ENCODE assay signal across 10 mouse cellular contexts in genomic region chr12:86886446-86886965, GRCm38 (mm10). TPM values are rescaled to one million over a fixed set of nuclear protein-coding genes. Genes with fewer than 3 reads are reported as not detected.
DNase-seq lines count a peak whose midpoint lies in the region; ATAC-seq lines count a peak whose summit lies in the region.
"Had no signal": no experiment of that assay in that cellular context is flagged by ENCODE, and none has a peak within 500 bp of the region (broad histone marks: within the 10 kb centered on the region; RNA-seq: fewer than 3 reads in every experiment).

No protein-coding gene starts in this region.

- ATAC-seq in hindbrain, embryonic 13.5 days (ENCODE audit: low FRiP score), result no peak
- no peak for ATAC-seq in hindbrain, embryonic 16.5 days
- no peak for ATAC-seq in neural tube, embryonic 13.5 days (ENCODE audit: low read depth)
- no peak for ATAC-seq in stomach, embryonic 16.5 days (ENCODE audit: insufficient read depth, low FRiP score)
- ATAC-seq in monocyte, adult 5-6 weeks (replicated peaks; ENCODE audit: insufficient number of reproducible peaks, low FRiP score, low TSS enrichment, poor library complexity, severe bottlenecking), result no peak

- H3K9ac ChIP-seq in hindbrain, embryonic 13.5 days, result peak overlapping the region; percentile 43; the same call in 1 of the 2 replicates
- no peak overlapping the region; the same call in 1 of the 2 replicates for H3K9ac ChIP-seq in hindbrain, embryonic 16.5 days (ENCODE audit: low read depth, low read length)
- H3K9ac ChIP-seq in neural tube, embryonic 13.5 days, result 0 out of 2 replicates have a peak overlapping the region, but pooled peaks have one; percentile 8
- H3K9ac ChIP-seq in stomach, embryonic 16.5 days (ENCODE audit: low read length), result no peak overlapping the region

- H3K4me1 ChIP-seq in hindbrain, embryonic 13.5 days (replicated peaks), result peaks cover 68% of the 10 kb centered on the region
- peaks cover 51% of the 10 kb centered on the region for H3K4me1 ChIP-seq in hindbrain, embryonic 16.5 days (ENCODE audit: control insufficient read depth, insufficient read depth, low read depth, low read length)
- peaks cover 71% of the 10 kb centered on the region for H3K4me1 ChIP-seq in neural tube, embryonic 13.5 days (replicated peaks)
- peaks cover 57% of the 10 kb centered on the region for H3K4me1 ChIP-seq in stomach, embryonic 16.5 days (ENCODE audit: control insufficient read depth, insufficient read depth, low read length)

- WGBS in hindbrain, embryonic 13.5 days, result 72% methylated on average over 7 of the region's 7 CpGs
- 63% methylated on average over 7 of the region's 7 CpGs for WGBS in hindbrain, embryonic 16.5 days
- WGBS in neural tube, embryonic 13.5 days, result 56% methylated on average over 7 of the region's 7 CpGs
- WGBS in stomach, embryonic 16.5 days, result 77% methylated on average over 7 of the region's 7 CpGs

- intact Hi-C loops in left cerebral cortex, postnatal 10 days (cut with DNase I), result no loop called here

- DNase-seq in neural tube, embryonic 10.5 days (ENCODE audit: extremely low spot score, low spot score), result no peak
- peak; percentile 59 for DNase-seq in induced T-regulatory cell, adult 2 months (ENCODE audit: low read depth)
- no peak for DNase-seq in left cerebral cortex, postnatal 10 days (ENCODE audit: extremely low spot score in 1 of 2, low spot score in 2 of 2)
- DNase-seq: gastrocnemius, postnatal 25 days; lung, postnatal 14 days had no signal

- peak overlapping the region; percentile 25; the same call in 1 of the 2 replicates for H3K27ac ChIP-seq in hindbrain, embryonic 13.5 days
- no peak overlapping the region for H3K27ac ChIP-seq in hindbrain, embryonic 16.5 days (ENCODE audit: low read depth, low read length)
- 0 out of 2 replicates have a peak overlapping the region, but pooled peaks have one; percentile 18 for H3K27ac ChIP-seq in neural tube, embryonic 13.5 days (replicated peaks)
- H3K27ac ChIP-seq in stomach, embryonic 16.5 days (ENCODE audit: low read length), result 0 out of 2 replicates have a peak overlapping the region, but pooled peaks have one; percentile 4

- no peaks in the 10 kb centered on the region for H3K27me3 ChIP-seq in hindbrain, embryonic 13.5 days
- no peaks in the 10 kb centered on the region for H3K27me3 ChIP-seq in hindbrain, embryonic 16.5 days (replicated peaks; ENCODE audit: control insufficient read depth, insufficient read depth, low read length)
- no peaks in the 10 kb centered on the region for H3K27me3 ChIP-seq in neural tube, embryonic 13.5 days
- H3K27me3 ChIP-seq in stomach, embryonic 16.5 days (ENCODE audit: control insufficient read depth, insufficient read depth, low read length), result no peaks in the 10 kb centered on the region

- H3K4me2 ChIP-seq in hindbrain, embryonic 13.5 days, result no peak overlapping the region
- no peak overlapping the region for H3K4me2 ChIP-seq in hindbrain, embryonic 16.5 days (ENCODE audit: low read length)
- H3K4me2 ChIP-seq in neural tube, embryonic 13.5 days, result no peak overlapping the region
- no peak overlapping the region for H3K4me2 ChIP-seq in stomach, embryonic 16.5 days (ENCODE audit: low read depth, low read length)

- peaks cover 5% of the 10 kb centered on the region for H3K36me3 ChIP-seq in hindbrain, embryonic 13.5 days
- H3K36me3 ChIP-seq in hindbrain, embryonic 16.5 days (ENCODE audit: control insufficient read depth, insufficient read depth, low read length), result no peaks in the 10 kb centered on the region
- H3K36me3 ChIP-seq in neural tube, embryonic 13.5 days, result 0 out of 2 replicates have a peak, but pooled peaks cover 4% of the 10 kb centered on the region
- no peaks in the 10 kb centered on the region for H3K36me3 ChIP-seq in stomach, embryonic 16.5 days (ENCODE audit: control insufficient read depth, insufficient read depth, low read length)

- H3K9me3 ChIP-seq in hindbrain, embryonic 13.5 days, result no peaks in the 10 kb centered on the region
- no peaks in the 10 kb centered on the region for H3K9me3 ChIP-seq in hindbrain, embryonic 16.5 days (ENCODE audit: control insufficient read depth, low read length)
- no peaks in the 10 kb centered on the region for H3K9me3 ChIP-seq in neural tube, embryonic 13.5 days
- H3K9me3 ChIP-seq in stomach, embryonic 16.5 days (replicated peaks; ENCODE audit: control insufficient read depth, low read length), result no peaks in the 10 kb centered on the region

- no peak overlapping the region for H3K4me3 ChIP-seq in hindbrain, embryonic 13.5 days
- no peak overlapping the region for H3K4me3 ChIP-seq in hindbrain, embryonic 16.5 days (ENCODE audit: low read length)
- no peak overlapping the region for H3K4me3 ChIP-seq in neural tube, embryonic 13.5 days
- no peak overlapping the region for H3K4me3 ChIP-seq in stomach, embryonic 16.5 days (replicated peaks; ENCODE audit: low read length)

RNA-seq across cellular contexts. Expression of gene Irf2bpl, which starts 1.9 kb away (rescaled TPM):
- 66.4 and 70.0 TPM in 2 replicates for polyA plus RNA-seq in hindbrain, embryonic 13.5 days (2015; fragmentation: Nextera tagmentation; extraction: Ambion mirVana)
- 49.7 and 56.6 TPM in 2 replicates for polyA plus RNA-seq in hindbrain, embryonic 16.5 days (2015; fragmentation: Nextera tagmentation; extraction: Ambion mirVana)
- polyA plus RNA-seq in neural tube, embryonic 13.5 days (2015; fragmentation: Nextera tagmentation; extraction: Ambion mirVana), result 59.9 and 60.7 TPM in 2 replicates
- 10.1 and 11.7 TPM in 2 replicates for polyA plus RNA-seq in stomach, embryonic 16.5 days (2015; fragmentation: Nextera tagmentation; extraction: Ambion mirVana)
- 10 to 100 TPM; 86.4 to 89.5 TPM for total RNA-seq in left cerebral cortex, postnatal 10 days (2021)
- total RNA-seq in monocyte, adult 5-6 weeks (2017), result 15.1 to 32.7 TPM (median 18.2 TPM) in 3 replicates

Comparison
In these comparisons a context has a peak if more than half of its experiments do, and no peak if none do; other contexts are left out.
1. H3K9ac ChIP-seq: peak in hindbrain, embryonic 13.5 days (single experiment) and neural tube, embryonic 13.5 days (single experiment); none in hindbrain, embryonic 16.5 days (single experiment) and stomach, embryonic 16.5 days (single experiment).